Mouse (Mus musculus) hindbrain, postnatal 0 days (tissue): ENCODE results near the gene Golga5. TPM values are rescaled to one million over a fixed set of nuclear protein-coding genes. Genes with fewer than 3 reads are reported as not detected.

Experiments
- ATAC-seq: fragments of 200-750 bp; cut with Nextera tagmentation; 2 replicates; pipeline ENCODE4 v1.8.0; 2017; ENCODE audit warnings: mild to moderate bottlenecking, moderate TSS enrichment, moderate library complexity
- DNase-seq: peaks from one replicate; pipeline ENCODE4 v3.0.0-alpha.2; 2015; ENCODE audit warnings: low spot score
- H3K27ac ChIP-seq: fragments of 300-500 bp; sonication (generic); 2 replicates; pipeline ENCODE4 v1.5.1; 2014; ENCODE audit warnings: mild to moderate bottlenecking
- H3K27me3 ChIP-seq: fragments of 300-500 bp; sonication (generic); 2 replicates; pipeline ENCODE4 v1.6.1; 2014; ENCODE audit warnings: low read length, mixed read lengths; ENCODE audit not compliant: insufficient read depth
- H3K36me3 ChIP-seq: fragments of 300-500 bp; sonication (generic); 2 replicates; pipeline ENCODE4 v1.6.1; 2014; ENCODE audit warnings: low read length, mixed read lengths; ENCODE audit not compliant: insufficient read depth
- H3K4me1 ChIP-seq: fragments of 300-500 bp; sonication (generic); 2 replicates; pipeline ENCODE4 v1.6.1; 2014; ENCODE audit warnings: antibody characterized with exemption, low read length, mixed read lengths; ENCODE audit not compliant: insufficient read depth
- H3K4me2 ChIP-seq: fragments of 300-500 bp; sonication (generic); 2 replicates; pipeline ENCODE4 v1.6.1; 2014; ENCODE audit warnings: low read depth, mild to moderate bottlenecking, low read length, moderate library complexity, mixed read lengths
- H3K4me3 ChIP-seq: fragments of 300-500 bp; sonication (generic); 2 replicates; pipeline ENCODE4 v1.5.1; 2014; ENCODE audit warnings: low read length
- H3K9ac ChIP-seq: fragments of 300-500 bp; sonication (generic); replicated peaks from 2 replicates; pipeline ENCODE4 v1.6.1; 2014; ENCODE audit warnings: mild to moderate bottlenecking, low read length, moderate library complexity, mixed read lengths
- H3K9me3 ChIP-seq: fragments of 300-500 bp; sonication (generic); 2 replicates; pipeline ENCODE4 v1.6.1; 2016; ENCODE audit warnings: low read length, mixed read lengths
- CTCF ChIP-seq: IDR thresholded peaks from 2 replicates; pipeline ENCODE4 v1.5.1; 2016; ENCODE audit warnings: antibody characterized with exemption, control low read depth, low read depth
- WGBS: fragments of 180-500 bp; shearing (Covaris S2); extraction: QIAGEN DNeasy Blood & Tissue Kit; methylation state at CpG from one replicate; pipeline ENCODE4 v1.1.7; 2014; 5-methylcytosine and 5-hydroxymethylcytosine counted together
- polyA plus RNA-seq: library from polyadenylated mRNA; unstranded; fragments of >200 nt; fragmentation: Nextera tagmentation; extraction: Ambion mirVana; gene quantifications from 2 replicates; pipeline ENCODE4 v1.2.1, GENCODE M21; 2015
- total RNA-seq: library from RNA; depleted of rRNA; stranded (reverse); fragments of >200 nt; gene quantifications from 2 replicates; pipeline ENCODE4 v1.2.3, GENCODE M21; 2014

The Golga5 gene
- total and polyA plus RNA-seq, 2 experiments from 2014 or later: 23.2 to 24.3 TPM

DNA sequence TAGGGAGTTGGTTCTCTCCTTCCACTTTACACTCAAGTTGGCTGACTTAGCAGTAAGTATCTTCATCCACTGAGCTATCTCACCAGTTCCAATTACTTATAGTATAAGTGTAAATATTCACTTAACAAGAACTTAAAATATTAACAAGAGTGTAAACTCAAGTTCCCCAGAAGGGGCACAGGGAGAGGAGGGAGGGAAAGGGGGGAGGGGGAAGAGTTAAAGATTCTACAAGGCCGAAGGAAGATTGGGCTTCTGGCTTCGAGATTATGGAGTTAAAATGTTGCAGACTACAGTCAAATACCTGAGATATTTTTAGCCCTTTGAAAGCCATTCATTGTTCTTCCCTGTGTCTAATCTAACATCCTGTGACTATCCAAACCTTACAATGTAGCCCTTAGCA lies 44.5 kb upstream of the Golga5 start:
- no peak overlapping the region for H3K4me3 ChIP-seq
- no peaks in the 10 kb centered on the region for H3K4me1 ChIP-seq
- 88% methylated on average over 2 of the region's 2 CpGs for WGBS
- no peak for TF ChIP-seq CTCF
- H3K9ac ChIP-seq: no peak overlapping the region
- no peak for ATAC-seq
- H3K36me3 ChIP-seq: peaks cover 22% of the 10 kb centered on the region; the same call in 1 of the 2 replicates
- no peaks in the 10 kb centered on the region for H3K9me3 ChIP-seq
- no peak for DNase-seq
- no peak overlapping the region for H3K27ac ChIP-seq
- H3K27me3 ChIP-seq: no peaks in the 10 kb centered on the region
- H3K4me2 ChIP-seq: no peak overlapping the region

DNA sequence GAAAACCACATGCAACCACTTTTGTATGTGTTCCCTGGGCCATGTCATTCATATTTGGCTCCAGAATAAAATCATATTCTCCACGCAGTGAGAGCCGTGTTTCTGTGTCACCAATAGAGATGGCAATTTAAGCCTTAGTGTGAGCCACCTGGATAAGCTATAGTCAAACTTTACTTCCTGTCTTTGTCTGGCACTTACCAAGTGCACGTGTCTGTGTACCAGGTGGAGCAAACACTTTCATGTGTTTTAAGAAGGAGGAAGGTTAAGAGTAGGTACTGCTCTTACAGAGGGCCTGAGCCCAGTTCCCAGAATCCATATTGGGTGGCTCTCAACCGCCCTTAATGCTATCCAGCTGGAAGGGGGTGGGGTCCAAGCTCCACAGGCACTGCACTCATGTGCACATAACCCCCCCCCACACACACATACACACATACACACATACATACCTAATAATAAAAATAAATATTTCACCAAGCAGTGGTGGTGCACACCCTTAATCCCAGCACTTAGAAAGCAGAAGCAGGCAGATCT lies 43.8 kb upstream of the Golga5 start:
- no peak overlapping the region for H3K9ac ChIP-seq
- no peaks in the 10 kb centered on the region for H3K27me3 ChIP-seq
- no peaks in the 10 kb centered on the region for H3K9me3 ChIP-seq
- DNase-seq: no peak
- H3K4me3 ChIP-seq: no peak overlapping the region
- peaks cover 22% of the 10 kb centered on the region; the same call in 1 of the 2 replicates for H3K36me3 ChIP-seq
- no peak for TF ChIP-seq CTCF
- WGBS: 88% methylated on average over 4 of the region's 4 CpGs
- H3K4me1 ChIP-seq: no peaks in the 10 kb centered on the region
- no peak overlapping the region for H3K4me2 ChIP-seq
- ATAC-seq: no peak
- H3K27ac ChIP-seq: no peak overlapping the region

DNA sequence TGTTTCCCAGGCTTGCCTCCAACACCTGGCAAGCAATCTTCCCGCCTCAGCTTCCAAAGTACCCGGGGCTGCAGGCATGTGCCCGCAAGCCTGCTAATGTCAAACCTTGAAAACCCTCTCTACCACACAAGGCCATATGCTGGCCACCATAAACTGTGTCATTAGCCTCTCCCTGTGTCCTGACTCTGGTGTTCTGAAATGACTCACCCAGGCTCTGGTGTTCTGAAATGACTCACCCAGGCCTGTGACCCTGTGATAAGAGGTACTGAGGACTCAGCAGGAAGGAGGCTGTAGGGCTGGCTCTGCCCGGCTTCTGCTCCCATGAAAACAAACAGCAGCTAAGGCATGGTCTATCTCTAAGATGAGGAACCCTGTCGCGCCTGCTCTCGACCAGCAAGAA lies 42.6 kb upstream of the Golga5 start:
- 96% methylated on average over 7 of the region's 7 CpGs for WGBS
- Histone ChIP-seq H3K27me3 (no peaks in the 10 kb centered on the region), H3K9me3 (no peaks in the 10 kb centered on the region), H3K9ac (no peak overlapping the region), H3K27ac (no peak overlapping the region), H3K4me2 (no peak overlapping the region), H3K36me3 (peaks cover 22% of the 10 kb centered on the region; the same call in 1 of the 2 replicates), H3K4me3 (no peak overlapping the region), H3K4me1 (no peaks in the 10 kb centered on the region)
- no peak for TF ChIP-seq CTCF
- DNase-seq (no peak), ATAC-seq (no peak)

DNA sequence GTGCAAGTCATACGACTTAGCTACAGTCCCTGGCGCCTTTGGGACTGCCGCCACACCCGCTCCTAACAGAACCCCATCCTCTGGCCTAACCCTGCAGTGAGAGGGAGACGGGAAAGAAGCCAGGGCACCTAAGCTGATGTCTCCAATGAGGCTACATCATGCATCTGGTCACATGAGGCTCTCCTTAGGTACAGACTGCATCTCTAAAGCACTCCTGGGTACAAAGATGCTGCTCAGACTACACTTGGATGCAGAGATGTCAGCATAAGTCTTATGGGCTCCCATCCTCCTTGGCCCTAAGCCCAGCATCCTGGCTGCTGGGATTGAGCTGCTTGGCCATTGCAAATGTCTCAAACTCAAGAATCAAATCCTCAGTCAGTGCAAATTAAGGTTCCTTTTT lies 39.3 kb upstream of the Golga5 start:
- no peak overlapping the region for H3K4me3 ChIP-seq
- H3K36me3 ChIP-seq: no peaks in the 10 kb centered on the region
- H3K9me3 ChIP-seq: no peaks in the 10 kb centered on the region
- DNase-seq (no peak), ATAC-seq (no peak)
- 91% methylated on average over 4 of the region's 5 CpGs for WGBS
- no peak overlapping the region for H3K27ac ChIP-seq
- no peaks in the 10 kb centered on the region for H3K27me3 ChIP-seq
- no peak overlapping the region for H3K9ac ChIP-seq
- no peaks in the 10 kb centered on the region for H3K4me1 ChIP-seq
- H3K4me2 ChIP-seq: no peak overlapping the region
- TF ChIP-seq CTCF: no peak

DNA sequence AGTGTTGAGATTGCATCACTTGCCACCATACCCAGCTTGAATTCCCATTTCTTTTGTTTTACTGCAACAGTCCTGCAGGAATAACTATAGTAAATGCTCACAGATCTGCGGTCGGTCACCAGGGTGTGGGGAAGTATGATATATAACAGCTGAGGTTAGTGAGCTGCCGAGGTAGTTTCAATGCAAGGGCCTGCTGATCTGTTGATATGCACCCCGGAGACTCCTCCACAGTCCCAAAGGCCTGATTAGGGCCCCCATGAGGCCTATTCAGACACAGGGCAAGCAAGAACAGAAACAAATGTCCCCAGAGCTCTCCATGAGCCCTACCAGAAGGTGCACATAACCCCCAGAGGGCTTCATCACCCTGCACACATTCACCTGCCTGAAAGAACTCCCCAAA lies 38.7 kb upstream of the Golga5 start:
- ATAC-seq: no peak
- WGBS: 85% methylated on average over 4 of the region's 4 CpGs

DNA sequence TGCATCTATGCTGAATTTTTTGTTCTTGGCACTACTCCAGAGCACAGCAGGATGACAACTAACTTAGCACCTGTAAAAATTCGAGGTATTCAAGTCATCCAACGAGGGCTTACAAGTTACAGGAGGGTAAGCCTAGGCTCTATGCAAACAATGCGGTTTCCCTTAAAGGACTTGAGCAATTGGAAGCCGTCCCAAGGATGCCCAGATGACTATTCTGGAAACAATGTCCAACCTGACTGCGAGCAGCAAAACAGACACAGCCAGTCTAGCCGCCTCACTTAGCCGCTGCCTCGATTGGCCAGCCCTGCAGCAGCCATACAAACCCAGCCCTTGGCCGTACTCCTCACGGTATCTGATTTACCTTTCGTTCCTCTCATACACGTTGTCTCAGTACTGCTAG lies 36.7 kb upstream of the Golga5 start:
- WGBS: 83% methylated on average over 12 of the region's 12 CpGs
- Histone ChIP-seq H3K36me3 (no peaks in the 10 kb centered on the region), H3K4me3 (no peak overlapping the region), H3K9me3 (no peaks in the 10 kb centered on the region), H3K9ac (no peak overlapping the region), H3K27ac (no peak overlapping the region), H3K4me1 (no peaks in the 10 kb centered on the region), H3K27me3 (no peaks in the 10 kb centered on the region), H3K4me2 (no peak overlapping the region)
- DNase-seq (no peak), ATAC-seq (no peak)
- no peak for TF ChIP-seq CTCF

More for the DNA sequence above, 38.7 kb upstream of the Golga5 start:
- no peak overlapping the region for H3K4me2 ChIP-seq
- H3K27me3 ChIP-seq: no peaks in the 10 kb centered on the region
- no peaks in the 10 kb centered on the region for H3K9me3 ChIP-seq
- TF ChIP-seq CTCF: no peak
- H3K36me3 ChIP-seq: no peaks in the 10 kb centered on the region
- no peak overlapping the region for H3K4me3 ChIP-seq
- H3K27ac ChIP-seq: no peak overlapping the region
- DNase-seq: no peak
- no peak overlapping the region for H3K9ac ChIP-seq
- H3K4me1 ChIP-seq: no peaks in the 10 kb centered on the region

DNA sequence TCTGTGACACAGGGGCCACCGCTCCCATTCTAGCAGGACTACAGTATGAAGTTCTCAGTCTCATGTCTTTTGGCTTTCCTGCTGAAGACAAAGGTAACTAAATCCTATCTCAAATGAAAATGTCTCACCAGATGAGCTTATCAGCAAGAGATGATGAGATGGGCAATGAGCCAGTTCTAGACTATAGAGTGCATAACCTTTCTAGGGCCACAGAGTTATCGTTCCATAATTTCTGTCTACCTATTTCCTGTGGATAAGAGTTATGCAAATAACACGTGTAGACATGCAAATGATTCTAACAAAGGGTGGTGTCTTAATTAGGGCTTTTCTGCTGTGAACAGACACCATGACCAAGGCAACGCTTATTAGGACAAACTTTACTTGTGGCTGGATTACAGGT lies 34.8 kb upstream of the Golga5 start:
- TF ChIP-seq CTCF: no peak
- no peak overlapping the region for H3K27ac ChIP-seq
- H3K36me3 ChIP-seq: no peaks in the 10 kb centered on the region
- no peaks in the 10 kb centered on the region for H3K9me3 ChIP-seq
- no peak overlapping the region for H3K9ac ChIP-seq
- H3K4me2 ChIP-seq: no peak overlapping the region
- H3K4me3 ChIP-seq: no peak overlapping the region
- WGBS: 87% methylated on average over 4 of the region's 4 CpGs
- no peaks in the 10 kb centered on the region for H3K27me3 ChIP-seq
- ATAC-seq (no peak), DNase-seq (no peak)
- H3K4me1 ChIP-seq: peaks cover 5% of the 10 kb centered on the region; the same call in 1 of the 2 replicates
